Mouse (Mus musculus): Measurements from ENCODE around the gene Vps29. TPM values are rescaled to one million over a fixed set of nuclear protein-coding genes. Genes with fewer than 3 reads are reported as not detected.

Vps29 gene
- polyA plus RNA-seq, 1 experiment from 2014 or later: 338 TPM

DNA sequence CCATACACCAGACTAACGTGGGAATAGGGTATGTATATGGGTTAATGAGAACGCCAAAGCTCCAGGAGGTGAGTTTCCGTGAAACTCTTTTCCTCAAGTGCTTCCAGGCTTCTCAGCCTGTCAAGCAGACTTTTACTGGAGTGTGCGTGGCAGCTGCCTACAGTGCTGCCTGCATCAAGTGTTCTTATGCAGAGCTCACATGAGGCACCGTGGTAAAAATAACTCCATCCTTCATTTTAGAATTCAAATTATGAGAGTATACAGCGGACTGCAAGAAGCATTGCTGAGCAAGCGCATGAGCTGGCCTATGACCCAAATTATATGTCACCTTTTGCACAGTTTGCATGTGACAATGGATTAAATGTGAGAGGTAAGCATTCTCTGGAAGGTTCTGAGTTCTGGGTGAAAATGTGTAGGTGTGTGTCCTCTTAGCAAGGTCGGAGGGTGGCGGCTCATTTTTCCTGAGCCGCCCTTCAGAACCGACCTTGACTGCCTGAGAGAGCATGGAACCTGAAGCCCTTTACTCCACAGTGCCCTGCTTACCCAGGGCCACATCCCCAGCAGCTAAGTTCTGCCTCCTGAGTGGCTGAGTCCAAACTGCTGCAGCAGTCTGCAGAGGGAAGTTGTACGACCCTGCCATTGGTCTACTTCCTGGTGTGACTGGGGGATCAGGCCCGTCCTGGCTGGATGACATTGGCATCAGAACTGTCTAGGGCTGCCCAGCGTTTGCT, 34.5 kb upstream of the Vps29 start:
- Histone ChIP-seq H3K4me1 (replicated peaks; ENCODE audit: control insufficient read depth, insufficient read depth, low read length) (no peaks in the 10 kb centered on the region), H3K9me3 (ENCODE audit: control insufficient read depth) (no peaks in the 10 kb centered on the region), H3K36me3 (ENCODE audit: control insufficient read depth, insufficient read depth) (peaks cover 60% of the 10 kb centered on the region), H3K9ac (ENCODE audit: low read depth, low read length) (no peak overlapping the region), H3K27ac (ENCODE audit: low read depth, low read length) (peak overlapping the region; percentile 8; the same call in 1 of the 2 replicates), H3K27me3 (replicated peaks; ENCODE audit: control insufficient read depth, insufficient read depth, low read length) (no peaks in the 10 kb centered on the region), H3K4me3 (ENCODE audit: low read depth, low read length) (no peak overlapping the region), H3K4me2 (replicated peaks; ENCODE audit: low read depth) (no peak overlapping the region)
- no peak for ATAC-seq
- WGBS: 73% methylated on average over 14 of the region's 14 CpGs
- TF ChIP-seq CTCF (IDR thresholded peaks at IDR 0.05; ENCODE audit: low read depth): no peak

DNA sequence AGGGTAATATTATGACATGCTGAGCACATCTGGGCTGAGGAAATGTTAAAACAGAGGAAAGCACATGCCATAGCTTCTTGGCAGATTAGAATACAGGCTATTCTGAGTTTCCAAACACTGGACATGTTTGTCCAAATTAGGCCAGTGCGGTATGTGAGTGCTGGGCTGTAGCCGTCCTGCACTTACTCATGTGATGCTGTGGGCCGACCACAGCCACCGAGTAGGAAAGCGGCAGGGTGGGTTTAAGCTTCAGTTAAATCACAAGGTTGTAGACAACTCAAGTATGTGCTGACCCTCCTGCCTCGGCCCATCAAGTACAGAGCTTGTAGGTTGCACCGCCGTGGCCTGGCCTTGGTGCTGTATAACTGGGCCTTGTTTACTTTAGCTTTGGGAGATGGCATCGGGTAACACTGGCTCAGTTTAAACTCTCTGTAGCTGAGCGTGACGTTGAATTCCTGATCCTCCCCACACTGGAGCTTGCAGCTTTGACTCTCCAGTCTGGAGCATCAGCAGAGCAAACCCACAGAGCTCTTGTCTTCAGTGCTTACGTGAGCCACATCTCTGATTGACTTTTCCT, 33.9 kb upstream of the Vps29 start:
- Histone ChIP-seq H3K27me3 (replicated peaks; ENCODE audit: control insufficient read depth, insufficient read depth, low read length) (no peaks in the 10 kb centered on the region), H3K4me1 (replicated peaks; ENCODE audit: control insufficient read depth, insufficient read depth, low read length) (no peaks in the 10 kb centered on the region), H3K36me3 (ENCODE audit: control insufficient read depth, insufficient read depth) (peaks cover 60% of the 10 kb centered on the region), H3K9me3 (ENCODE audit: control insufficient read depth) (no peaks in the 10 kb centered on the region), H3K9ac (ENCODE audit: low read depth, low read length) (no peak overlapping the region), H3K27ac (ENCODE audit: low read depth, low read length) (peak overlapping the region; percentile 8; the same call in 1 of the 2 replicates), H3K4me3 (ENCODE audit: low read depth, low read length) (no peak overlapping the region), H3K4me2 (replicated peaks; ENCODE audit: low read depth) (no peak overlapping the region)
- WGBS: 48% methylated on average over 12 of the region's 12 CpGs
- no peak for TF ChIP-seq CTCF (IDR thresholded peaks at IDR 0.05; ENCODE audit: low read depth)
- no peak for ATAC-seq

DNA sequence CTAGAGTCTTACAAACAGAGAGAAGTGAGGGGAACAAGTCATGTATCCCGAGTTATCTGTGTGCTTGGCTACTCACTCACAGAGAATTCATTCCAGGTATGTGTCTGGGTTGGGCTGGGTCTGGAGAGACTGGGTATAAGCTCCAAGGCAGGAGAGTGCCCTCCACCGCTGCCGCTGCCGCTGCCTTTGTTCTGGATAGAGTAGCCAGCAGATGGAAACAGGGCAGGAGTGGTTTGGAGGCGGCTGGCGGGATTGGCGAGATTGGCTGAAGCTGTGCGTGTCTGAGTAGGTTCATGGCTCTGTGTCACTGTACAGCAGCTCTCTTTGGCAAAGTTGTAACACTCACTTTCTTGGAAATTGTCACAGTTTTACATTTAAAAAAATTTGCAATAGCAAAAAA, 30.6 kb upstream of the Vps29 start:
- Histone ChIP-seq H3K36me3 (ENCODE audit: control insufficient read depth, insufficient read depth) (peaks cover 53% of the 10 kb centered on the region), H3K27ac (ENCODE audit: low read depth, low read length) (no peak overlapping the region), H3K4me2 (replicated peaks; ENCODE audit: low read depth) (no peak overlapping the region), H3K4me1 (replicated peaks; ENCODE audit: control insufficient read depth, insufficient read depth, low read length) (no peaks in the 10 kb centered on the region), H3K9me3 (ENCODE audit: control insufficient read depth) (no peaks in the 10 kb centered on the region), H3K27me3 (replicated peaks; ENCODE audit: control insufficient read depth, insufficient read depth, low read length) (no peaks in the 10 kb centered on the region), H3K9ac (ENCODE audit: low read depth, low read length) (no peak overlapping the region), H3K4me3 (ENCODE audit: low read depth, low read length) (no peak overlapping the region)
- TF ChIP-seq CTCF (IDR thresholded peaks at IDR 0.05; ENCODE audit: low read depth): no peak
- no peak for ATAC-seq
- WGBS: 82% methylated on average over 8 of the region's 8 CpGs

DNA sequence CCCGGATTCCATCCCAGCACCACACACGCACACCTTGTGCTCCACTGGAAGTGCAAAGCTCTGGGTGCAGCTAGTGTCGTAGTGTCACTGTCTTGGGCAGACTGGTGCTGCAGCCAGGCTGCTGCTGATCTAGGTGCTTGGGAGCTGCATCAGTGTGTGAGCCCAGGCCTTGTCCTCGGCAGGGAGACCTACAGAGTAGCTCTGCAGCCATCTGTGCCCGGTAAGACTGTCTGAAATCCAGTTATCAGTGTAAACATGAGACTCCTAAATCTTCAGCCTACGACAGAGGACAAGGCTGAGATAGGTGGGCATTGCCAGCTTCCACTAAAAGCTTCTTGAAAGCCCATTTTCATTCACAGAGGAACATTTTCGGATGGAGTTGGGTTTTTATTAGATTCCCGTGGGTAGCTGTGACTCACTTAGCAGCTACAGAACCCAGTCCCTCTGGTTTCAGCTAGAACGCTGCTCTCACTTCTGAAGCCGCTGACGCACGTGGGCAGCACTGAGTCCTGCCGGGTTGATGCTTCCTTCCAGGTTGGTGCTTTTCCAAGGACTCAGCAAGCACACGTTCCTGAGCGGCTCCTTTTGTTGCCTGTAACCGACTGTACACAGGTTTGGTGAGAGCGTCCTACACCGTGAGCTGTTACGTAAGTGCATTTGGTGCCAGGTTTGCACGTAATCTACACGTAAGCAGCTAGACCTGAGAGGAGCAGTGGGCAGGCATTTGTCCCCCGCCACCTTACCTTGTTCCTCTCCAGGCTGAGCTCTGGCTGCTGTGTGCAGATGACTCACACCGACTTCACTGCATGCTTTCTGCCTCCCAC, 29.3 kb upstream of the Vps29 start:
- Histone ChIP-seq H3K36me3 (ENCODE audit: control insufficient read depth, insufficient read depth) (peaks cover 50% of the 10 kb centered on the region), H3K9ac (ENCODE audit: low read depth, low read length) (no peak overlapping the region), H3K27ac (ENCODE audit: low read depth, low read length) (no peak overlapping the region), H3K4me3 (ENCODE audit: low read depth, low read length) (no peak overlapping the region), H3K9me3 (ENCODE audit: control insufficient read depth) (no peaks in the 10 kb centered on the region), H3K4me2 (replicated peaks; ENCODE audit: low read depth) (no peak overlapping the region), H3K27me3 (replicated peaks; ENCODE audit: control insufficient read depth, insufficient read depth, low read length) (no peaks in the 10 kb centered on the region), H3K4me1 (replicated peaks; ENCODE audit: control insufficient read depth, insufficient read depth, low read length) (no peaks in the 10 kb centered on the region)
- no peak for ATAC-seq
- WGBS: 84% methylated on average over 23 of the region's 23 CpGs
- TF ChIP-seq CTCF (IDR thresholded peaks at IDR 0.05; ENCODE audit: low read depth): no peak

DNA sequence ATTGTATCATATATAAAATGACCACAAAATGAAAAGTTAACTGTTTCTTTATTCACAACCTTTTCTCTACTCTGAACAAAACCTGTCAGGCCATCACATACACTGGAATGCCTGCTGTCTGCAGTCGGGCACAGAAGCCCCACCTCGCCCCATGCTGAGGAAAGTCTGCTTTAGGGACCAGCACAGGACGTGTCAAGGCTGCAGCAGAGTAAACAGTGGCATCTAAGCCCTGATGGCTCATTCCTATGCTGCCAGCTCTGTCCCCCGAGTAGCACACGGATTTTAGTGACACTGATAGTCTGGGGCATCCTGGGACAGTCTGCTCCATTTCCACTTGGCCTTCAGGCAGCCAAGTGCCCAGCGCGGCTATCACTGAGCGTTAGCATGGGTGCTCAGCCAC, 28.7 kb upstream of the Vps29 start:
- 85% methylated on average over 8 of the region's 8 CpGs for WGBS
- no peak overlapping the region for H3K4me2 ChIP-seq (replicated peaks; ENCODE audit: low read depth)
- no peak for ATAC-seq
- H3K4me1 ChIP-seq (replicated peaks; ENCODE audit: control insufficient read depth, insufficient read depth, low read length): no peaks in the 10 kb centered on the region; the same call in 1 of the 2 replicates
- H3K36me3 ChIP-seq (ENCODE audit: control insufficient read depth, insufficient read depth): peaks cover 43% of the 10 kb centered on the region
- H3K9ac ChIP-seq (ENCODE audit: low read depth, low read length): no peak overlapping the region
- H3K9me3 ChIP-seq (ENCODE audit: control insufficient read depth): no peaks in the 10 kb centered on the region
- TF ChIP-seq CTCF (IDR thresholded peaks at IDR 0.05; ENCODE audit: low read depth): no peak
- no peak overlapping the region for H3K4me3 ChIP-seq (ENCODE audit: low read depth, low read length)
- no peaks in the 10 kb centered on the region for H3K27me3 ChIP-seq (replicated peaks; ENCODE audit: control insufficient read depth, insufficient read depth, low read length)
- H3K27ac ChIP-seq (ENCODE audit: low read depth, low read length): no peak overlapping the region

DNA sequence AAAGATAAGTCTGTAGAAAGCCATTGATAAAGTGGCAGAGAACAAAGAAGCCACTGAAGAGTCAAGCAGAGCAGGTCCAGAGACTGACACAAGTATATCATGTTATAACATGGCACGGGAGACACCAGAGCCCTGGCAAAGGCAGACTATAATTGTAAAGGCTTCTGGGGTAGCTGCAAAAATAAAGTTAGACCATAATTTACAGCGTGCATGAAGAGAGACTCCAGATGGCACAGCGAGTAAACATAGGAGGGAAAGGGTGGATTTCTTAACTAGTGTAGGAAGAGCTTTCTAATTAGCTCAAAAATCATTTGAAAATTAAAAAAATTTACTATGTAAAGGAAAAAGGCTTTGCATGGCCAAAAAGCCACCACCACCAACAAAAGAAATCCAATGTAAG, 26.9 kb upstream of the Vps29 start:
- Histone ChIP-seq H3K4me3 (ENCODE audit: low read depth, low read length) (no peak overlapping the region), H3K9ac (ENCODE audit: low read depth, low read length) (no peak overlapping the region), H3K27me3 (replicated peaks; ENCODE audit: control insufficient read depth, insufficient read depth, low read length) (no peaks in the 10 kb centered on the region), H3K27ac (ENCODE audit: low read depth, low read length) (no peak overlapping the region), H3K36me3 (ENCODE audit: control insufficient read depth, insufficient read depth) (peaks cover 32% of the 10 kb centered on the region), H3K4me1 (replicated peaks; ENCODE audit: control insufficient read depth, insufficient read depth, low read length) (no peaks in the 10 kb centered on the region; the same call in 1 of the 2 replicates), H3K4me2 (replicated peaks; ENCODE audit: low read depth) (no peak overlapping the region), H3K9me3 (ENCODE audit: control insufficient read depth) (no peaks in the 10 kb centered on the region)
- no peak for ATAC-seq
- 89% methylated on average over 3 of the region's 3 CpGs for WGBS
- no peak for TF ChIP-seq CTCF (IDR thresholded peaks at IDR 0.05; ENCODE audit: low read depth)

All from intestine, postnatal 0 days (tissue).